Mouse (Mus musculus) olfactory bulb, adult 2 months (tissue): ENCODE results near the gene Cdc14b.

Experiments used
- CTCF ChIP-seq: fragments of 200-500 bp; IDR thresholded peaks from 2 replicates; pipeline ENCODE4 v1.5.1; 2012; ENCODE audit warnings: low read depth, mild to moderate bottlenecking, low read length, moderate library complexity; ENCODE audit not compliant: insufficient read depth
- POLR2A ChIP-seq: fragments of 200-500 bp; IDR thresholded peaks from 2 replicates; pipeline ENCODE4 v1.6.1; 2012; ENCODE audit warnings: mild to moderate bottlenecking, low read depth, low read length, moderate library complexity; ENCODE audit not compliant: insufficient read depth

DNA sequence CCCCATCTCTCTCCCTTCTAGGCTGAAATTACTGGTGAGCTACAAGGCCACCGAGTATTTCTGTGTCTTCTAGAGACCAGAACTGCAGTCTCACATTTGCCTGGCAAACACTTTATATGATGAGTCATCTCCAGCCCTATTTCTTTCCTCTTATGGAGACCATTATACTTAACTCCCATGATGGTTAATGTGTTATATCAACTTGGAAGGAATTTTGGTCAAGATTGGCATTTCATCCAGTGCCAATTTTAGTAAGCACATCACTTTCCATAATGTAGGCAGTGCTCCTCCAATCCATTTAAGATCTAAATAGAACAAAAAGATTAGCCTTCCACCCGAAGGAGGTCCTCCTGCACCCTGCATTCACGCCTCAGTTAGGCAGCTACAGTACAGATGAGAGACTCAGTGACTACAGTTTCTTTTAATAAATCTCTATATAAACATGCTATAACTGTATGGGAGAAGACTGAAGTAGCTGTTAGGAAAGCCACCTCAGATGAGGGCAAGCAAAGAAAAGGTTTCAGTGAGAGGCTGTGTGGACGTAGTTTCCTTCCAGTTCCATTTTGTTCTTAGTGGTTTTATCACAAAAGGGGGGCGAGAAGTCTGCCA is 63.0 kb downstream of the Cdc14b start:
- TF ChIP-seq POLR2A = no peak
- no peak for TF ChIP-seq CTCF
